Mouse (Mus musculus): ENCODE measurements at regions not wholly inside any gene's neighbourhood (a gene's known extent, or its start where the extent isn't known, plus 50 kb on each side); places are given as distances from the start of the nearest gene placed in this dataset.

GRCm38 (mm10) chr10:110650107-110650506, 95.1 kb upstream of the E2f7 start:
- intact Hi-C loops (cut with DNase I): loop anchor here (5.0 to 10.0 kb wide), 3 partner anchors 193 to 725 kb away; partner anchors contain the start of gene Nav3
- no peak for DNase-seq

- DNase-seq: no peak
- intact Hi-C loops (cut with DNase I): loop anchor here (5.0 to 10.0 kb wide), 3 partner anchors 194 to 726 kb away; partner anchors contain the start of gene Nav3
Measured at GRCm38 (mm10) chr10:110650851-110651250, 94.4 kb upstream of the E2f7 start.

- DNase-seq: no peak
- intact Hi-C loops (cut with DNase I): loop anchor here (5.0 to 10.0 kb wide), 3 partner anchors 197 to 729 kb away; partner anchors contain the start of gene Nav3
Measured at GRCm38 (mm10) chr10:110654070-110654469, 91.2 kb upstream of the E2f7 start.

- peak; percentile 5 to 10 for DNase-seq
- intact Hi-C loops (cut with DNase I): loop anchor here (10.0 kb wide), 2 partner anchors 533 to 733 kb away; no protein-coding TSS in a partner anchor
Measured at GRCm38 (mm10) chr10:110658153-110658695, 87.0 kb upstream of the E2f7 start.

- DNase-seq: peak; percentile 54 to 66
- intact Hi-C loops (cut with DNase I): no loop called here
Measured at GRCm38 (mm10) chr10:110676503-110676902, 68.7 kb upstream of the E2f7 start.

Data from heart, postnatal 10 days (tissue).